Mouse (Mus musculus): ENCODE results near the gene Pml. TPM values are rescaled to one million over a fixed set of nuclear protein-coding genes. Genes with fewer than 3 reads are reported as not detected.

The Pml gene
- polyA plus RNA-seq, 1 experiment from 2014 or later, result 17.0 TPM

DNA sequence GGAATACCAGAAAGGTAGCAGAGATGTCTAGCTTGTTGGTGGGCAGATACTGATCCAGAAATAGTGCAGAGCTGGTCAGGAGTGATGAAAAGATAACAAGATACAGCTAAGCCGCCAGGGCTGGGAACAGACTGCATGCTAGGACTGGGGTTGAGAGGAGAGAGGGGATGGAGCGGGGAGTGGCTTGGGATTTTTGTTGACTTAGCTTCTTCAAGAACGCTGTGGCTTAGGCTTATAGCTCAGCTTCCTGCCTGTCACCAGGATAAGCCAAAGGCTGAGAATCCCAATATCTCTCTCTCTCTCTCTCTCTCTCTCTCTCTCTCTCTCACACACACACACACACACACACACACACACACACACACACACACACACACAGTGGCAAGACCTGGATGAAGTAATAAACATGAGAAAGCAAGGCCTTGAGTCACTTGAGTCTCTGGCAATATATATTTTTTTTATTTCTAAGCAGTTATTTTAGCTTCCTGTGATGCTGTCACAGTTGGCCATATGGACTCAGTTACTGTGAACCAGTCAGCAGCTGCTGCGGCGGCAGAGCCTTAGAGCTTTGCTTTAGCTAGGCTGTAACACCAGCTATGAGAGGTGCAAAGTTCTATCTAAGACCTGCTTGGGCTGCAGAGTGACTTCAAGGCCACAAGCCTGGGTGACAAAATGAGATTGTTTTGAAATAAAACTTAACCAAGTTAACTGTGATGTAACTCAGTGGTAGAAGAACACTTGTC is 73.7 kb downstream of the Pml start:
- H3K4me3 ChIP-seq (replicated peaks), result no peak overlapping the region
- no peaks in the 10 kb centered on the region for H3K36me3 ChIP-seq
- WGBS, result 16% methylated on average over 5 of the region's 5 CpGs
- no peak overlapping the region for H3K4me2 ChIP-seq (replicated peaks)
- H3K9me3 ChIP-seq (replicated peaks), result no peaks in the 10 kb centered on the region
- H3K4me1 ChIP-seq, result peaks cover 7% of the 10 kb centered on the region; the same call in 1 of the 2 replicates
- H3K9ac ChIP-seq, result no peak overlapping the region
- H3K27ac ChIP-seq (replicated peaks), result peak overlapping the region; percentile 31; the same call in 1 of the 2 replicates
- no peak for ATAC-seq (ENCODE audit: insufficient number of reproducible peaks, low FRiP score, low TSS enrichment, low read depth)
- no peaks in the 10 kb centered on the region for H3K27me3 ChIP-seq

- no peaks in the 10 kb centered on the region for H3K27me3 ChIP-seq
- H3K4me3 ChIP-seq (replicated peaks), result no peak overlapping the region
- ATAC-seq (ENCODE audit: insufficient number of reproducible peaks, low FRiP score, low TSS enrichment, low read depth), result 0 out of 2 replicates have a peak, but pooled peaks have one; percentile 15
- H3K9ac ChIP-seq, result no peak overlapping the region
- WGBS, result 25% methylated on average over 5 of the region's 5 CpGs
- H3K4me2 ChIP-seq (replicated peaks), result no peak overlapping the region
- H3K36me3 ChIP-seq, result no peaks in the 10 kb centered on the region
- no peaks in the 10 kb centered on the region for H3K9me3 ChIP-seq (replicated peaks)
- H3K27ac ChIP-seq (replicated peaks), result no peak overlapping the region
- peaks cover 7% of the 10 kb centered on the region; the same call in 1 of the 2 replicates for H3K4me1 ChIP-seq
These were observed 74.8 kb downstream of the Pml start for GRCm38 (mm10) chr9:58174818-58175251.

GRCm38 (mm10) chr9:58172863-58173262 is 76.7 kb downstream of the Pml start:
- Histone ChIP-seq H3K9ac (no peak overlapping the region), H3K9me3 (replicated peaks) (no peaks in the 10 kb centered on the region), H3K4me1 (peaks cover 16% of the 10 kb centered on the region), H3K27me3 (no peaks in the 10 kb centered on the region), H3K27ac (replicated peaks) (no peak overlapping the region), H3K4me3 (replicated peaks) (no peak overlapping the region), H3K36me3 (no peaks in the 10 kb centered on the region), H3K4me2 (replicated peaks) (no peak overlapping the region)
- ATAC-seq (ENCODE audit: insufficient number of reproducible peaks, low FRiP score, low TSS enrichment, low read depth), result no peak
- 77% methylated on average over 2 of the region's 2 CpGs for WGBS

- WGBS, result 42% methylated on average over 6 of the region's 6 CpGs
- no peak overlapping the region for H3K9ac ChIP-seq
- no peaks in the 10 kb centered on the region for H3K27me3 ChIP-seq
- no peak for ATAC-seq (ENCODE audit: insufficient number of reproducible peaks, low FRiP score, low TSS enrichment, low read depth)
- H3K4me1 ChIP-seq, result peaks cover 9% of the 10 kb centered on the region; the same call in 1 of the 2 replicates
- no peak overlapping the region for H3K27ac ChIP-seq (replicated peaks)
- no peak overlapping the region for H3K4me2 ChIP-seq (replicated peaks)
- H3K9me3 ChIP-seq (replicated peaks), result no peaks in the 10 kb centered on the region
- no peaks in the 10 kb centered on the region for H3K36me3 ChIP-seq
- H3K4me3 ChIP-seq (replicated peaks), result no peak overlapping the region
These were observed 80.2 kb downstream of the Pml start for GRCm38 (mm10) chr9:58169426-58169825.

DNA sequence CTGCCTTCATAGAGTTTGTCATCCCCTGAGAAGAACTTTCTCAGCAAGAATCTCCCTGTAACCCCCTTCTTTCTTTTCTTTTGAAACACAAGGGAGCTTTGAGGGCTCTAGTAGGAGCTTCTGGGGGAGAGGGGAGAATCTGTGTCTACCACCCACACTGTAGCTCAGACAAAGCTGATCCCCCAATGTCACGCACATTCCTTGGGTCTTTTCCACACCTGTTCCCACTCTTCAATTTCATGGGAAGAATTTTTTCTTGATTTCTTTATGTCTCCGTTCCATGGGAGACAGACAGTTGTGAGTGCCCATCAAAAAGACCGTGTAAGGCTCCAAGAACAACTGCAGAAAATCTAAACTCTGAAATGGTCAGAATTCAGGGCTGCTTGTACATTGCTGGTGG is 80.7 kb downstream of the Pml start:
- WGBS, result 25% methylated on average over 3 of the region's 3 CpGs

More for the DNA sequence above, 80.7 kb downstream of the Pml start:
- H3K27ac ChIP-seq (replicated peaks), result peak overlapping the region; percentile 48
- no peaks in the 10 kb centered on the region for H3K9me3 ChIP-seq (replicated peaks)
- no peak overlapping the region for H3K4me3 ChIP-seq (replicated peaks)
- peak; percentile 51 for ATAC-seq (ENCODE audit: insufficient number of reproducible peaks, low FRiP score, low TSS enrichment, low read depth)
- peaks cover 9% of the 10 kb centered on the region; the same call in 1 of the 2 replicates for H3K4me1 ChIP-seq
- no peak overlapping the region for H3K9ac ChIP-seq
- no peaks in the 10 kb centered on the region for H3K27me3 ChIP-seq
- no peak overlapping the region for H3K4me2 ChIP-seq (replicated peaks)
- no peaks in the 10 kb centered on the region for H3K36me3 ChIP-seq

Small RNA genes lying within 50 kb of the gene (microRNA-seq; reads per million reads assigned to microRNA genes)
- gene Mir6385 (ENCODE audit: borderline number of aligned reads), result not detected

Other genes starting within 250 kb of the Pml start
- 9.8 and 9.9 TPM in 2 replicates for gene Cyp11a1, start 243.4 kb downstream of the Pml start, polyA plus RNA-seq (2015; fragmentation: Nextera tagmentation; extraction: Ambion mirVana)
- 8.7 and 13.9 TPM in 2 replicates for gene Stra6, start 186.0 kb downstream of the Pml start, polyA plus RNA-seq (2015; fragmentation: Nextera tagmentation; extraction: Ambion mirVana)
- 1.3 and 1.6 TPM in 2 replicates for gene Ccdc33, start 131.0 kb downstream of the Pml start, polyA plus RNA-seq (2015; fragmentation: Nextera tagmentation; extraction: Ambion mirVana)
- 150 and 165 TPM in 2 replicates for gene Islr, start 45.5 kb downstream of the Pml start, polyA plus RNA-seq (2015; fragmentation: Nextera tagmentation; extraction: Ambion mirVana)
- 0.80 and 0.81 TPM in 2 replicates for gene Islr2, start 45.5 kb downstream of the Pml start, polyA plus RNA-seq (2015; fragmentation: Nextera tagmentation; extraction: Ambion mirVana)
- gene Stoml1, start 3.4 kb upstream of the Pml start, polyA plus RNA-seq (2015; fragmentation: Nextera tagmentation; extraction: Ambion mirVana), result 35.9 and 42.8 TPM in 2 replicates
- 89.8 and 92.4 TPM in 2 replicates for gene Loxl1, start 63.4 kb upstream of the Pml start, polyA plus RNA-seq (2015; fragmentation: Nextera tagmentation; extraction: Ambion mirVana)
- gene Tbc1d21, start 120.7 kb upstream of the Pml start, polyA plus RNA-seq (2015; fragmentation: Nextera tagmentation; extraction: Ambion mirVana), result not detected in 2 replicates
- 3.7 and 4.6 TPM in 2 replicates for gene Insyn1, start 238.8 kb upstream of the Pml start, polyA plus RNA-seq (2015; fragmentation: Nextera tagmentation; extraction: Ambion mirVana)

Data from embryonic facial prominence, embryonic 15.5 days (tissue).